16 mouse cellular contexts compared by ENCODE assay signal in genomic region chr5:26991587-26991986, GRCm38 (mm10).
DNase-seq lines count a peak whose midpoint lies in the region; ATAC-seq lines count a peak whose summit lies in the region.
"Had no signal": no experiment of that assay in that cellular context is flagged by ENCODE, and none has a peak within 500 bp of the region (broad histone marks: within the 10 kb centered on the region; RNA-seq: fewer than 3 reads in every experiment).

No protein-coding gene starts in this region.

- H3K4me2 ChIP-seq in forebrain, embryonic 14.5 days (ENCODE audit: low read length): no peak overlapping the region
- H3K4me2 ChIP-seq in liver, embryonic 11.5 days: no peak overlapping the region
- H3K4me2 ChIP-seq: stomach, embryonic 15.5 days had no signal

- DNase-seq in left cerebral cortex, postnatal 14 days (ENCODE audit: low spot score in 2 of 2): peak; percentile 7 to 13
- no peak for DNase-seq in left cerebral cortex, adult 18-20 months (ENCODE audit: low spot score in 2 of 2)
- peak; percentile 76 for DNase-seq in forebrain, embryonic 14.5 days (ENCODE audit: low spot score)
- DNase-seq in midbrain, embryonic 10.5 days (ENCODE audit: low spot score): peak; percentile 34
- DNase-seq in retina, postnatal 1 day: peak; percentile 64
- no peak for DNase-seq in liver, embryonic 11.5 days (ENCODE audit: low spot score)
- no peak for DNase-seq in cerebellum, adult 9-11 months
- DNase-seq in kidney, postnatal 4 days: no peak
- DNase-seq: adrenal gland, postnatal 25 days; cerebellum, adult 2 months; heart, postnatal 4 days; right cerebral cortex, postnatal 25 days had no signal

- no peaks in the 10 kb centered on the region for H3K9me3 ChIP-seq in forebrain, embryonic 14.5 days (replicated peaks; ENCODE audit: control insufficient read depth, low read length)
- H3K9me3 ChIP-seq in midbrain, embryonic 10.5 days (replicated peaks): no peaks in the 10 kb centered on the region
- no peaks in the 10 kb centered on the region for H3K9me3 ChIP-seq in liver, embryonic 11.5 days (ENCODE audit: control insufficient read depth, low read length)
- H3K9me3 ChIP-seq: stomach, embryonic 15.5 days had no signal

- no peak overlapping the region for H3K27ac ChIP-seq in forebrain, embryonic 14.5 days (ENCODE audit: low read depth, low read length)
- peak overlapping the region; percentile 76 for H3K27ac ChIP-seq in midbrain, embryonic 10.5 days (replicated peaks)
- no peak overlapping the region for H3K27ac ChIP-seq in liver, embryonic 11.5 days (ENCODE audit: low read depth, low read length)
- H3K27ac ChIP-seq: kidney, postnatal 0 days; left cerebral cortex, adult 2 months; stomach, embryonic 15.5 days had no signal

- H3K4me1 ChIP-seq in forebrain, embryonic 14.5 days (ENCODE audit: control insufficient read depth, insufficient read depth, low read length): peaks cover 13% of the 10 kb centered on the region
- peaks cover 23% of the 10 kb centered on the region for H3K4me1 ChIP-seq in midbrain, embryonic 10.5 days
- H3K4me1 ChIP-seq in liver, embryonic 11.5 days (replicated peaks; ENCODE audit: control insufficient read depth, insufficient read depth, low read length): no peaks in the 10 kb centered on the region
- H3K4me1 ChIP-seq: stomach, embryonic 15.5 days had no signal

- WGBS in forebrain, embryonic 14.5 days: 2% methylated on average over 2 of the region's 2 CpGs
- WGBS in midbrain, embryonic 10.5 days: 15% methylated on average over 2 of the region's 2 CpGs
- 16% methylated on average over 2 of the region's 2 CpGs for WGBS in liver, embryonic 11.5 days

- peak; percentile 90 for ATAC-seq in forebrain, embryonic 14.5 days
- ATAC-seq in liver, embryonic 11.5 days (replicated peaks; ENCODE audit: low FRiP score): no peak

- H3K36me3 ChIP-seq in forebrain, embryonic 14.5 days (ENCODE audit: control insufficient read depth, insufficient read depth, low read length): no peaks in the 10 kb centered on the region
- H3K36me3 ChIP-seq in midbrain, embryonic 10.5 days: no peaks in the 10 kb centered on the region
- H3K36me3 ChIP-seq in liver, embryonic 11.5 days (ENCODE audit: control insufficient read depth, insufficient read depth, low read length): no peaks in the 10 kb centered on the region
- H3K36me3 ChIP-seq: stomach, embryonic 15.5 days had no signal

- intact Hi-C loops in left cerebral cortex, postnatal 14 days (cut with DNase I): no loop called here

- no peak overlapping the region for H3K9ac ChIP-seq in forebrain, embryonic 14.5 days (ENCODE audit: low read length)
- no peak overlapping the region for H3K9ac ChIP-seq in liver, embryonic 11.5 days (ENCODE audit: low read depth, low read length)
- H3K9ac ChIP-seq: stomach, embryonic 15.5 days had no signal

- H3K4me3 ChIP-seq in forebrain, embryonic 14.5 days (ENCODE audit: low read depth, low read length): no peak overlapping the region
- no peak overlapping the region for H3K4me3 ChIP-seq in midbrain, embryonic 10.5 days
- no peak overlapping the region for H3K4me3 ChIP-seq in liver, embryonic 11.5 days (ENCODE audit: low read depth, low read length)
- H3K4me3 ChIP-seq: erythroblast, embryonic 14.5 days; left cerebral cortex, adult 2 months; stomach, embryonic 15.5 days had no signal

- no peaks in the 10 kb centered on the region for H3K27me3 ChIP-seq in forebrain, embryonic 14.5 days (replicated peaks; ENCODE audit: control insufficient read depth, insufficient read depth, low read length)
- no peaks in the 10 kb centered on the region for H3K27me3 ChIP-seq in midbrain, embryonic 10.5 days (ENCODE audit: low read depth, poor library complexity, severe bottlenecking)
- H3K27me3 ChIP-seq in liver, embryonic 11.5 days (replicated peaks; ENCODE audit: control insufficient read depth, insufficient read depth, low read length): no peaks in the 10 kb centered on the region
- H3K27me3 ChIP-seq: stomach, embryonic 15.5 days had no signal

Comparison
In these comparisons a context has a peak if more than half of its experiments do, and no peak if none do; other contexts are left out.
1. DNase-seq: peak in left cerebral cortex, postnatal 14 days (2 of 2), forebrain, embryonic 14.5 days (single experiment), midbrain, embryonic 10.5 days (single experiment) and retina, postnatal 1 day (single experiment); none in left cerebral cortex, adult 18-20 months (0 of 2), liver, embryonic 11.5 days (single experiment), cerebellum, adult 9-11 months (single experiment) and kidney, postnatal 4 days (0 of 2).